Mouse (Mus musculus) lung, postnatal 10 days (tissue): Measurements from ENCODE around the gene Rab40c.
A peak's percentile ranks its signal among the peaks of the same experiment; 100 is the strongest.

Experiments used
- DNase-seq: peaks from one replicate; pipeline ENCODE4 v3.0.0; 2021

The Rab40c gene

GRCm38 (mm10) chr17:25945517-25946155 is 26.1 kb upstream of the Rab40c start:
- no peak for DNase-seq

GRCm38 (mm10) chr17:25944366-25945163 is 25.0 kb upstream of the Rab40c start, which contains the start of the genes Pigq and Nhlrc4:
Gene Pigq (minus strand): TSS chr17:25944936.
Gene Nhlrc4 (minus strand): TSS chr17:25944961.
- DNase-seq: no peak

- DNase-seq: no peak
Measured at GRCm38 (mm10) chr17:25943769-25944168, 24.2 kb upstream of the Rab40c start.

- no peak for DNase-seq
Measured at GRCm38 (mm10) chr17:25943221-25943620, 23.7 kb upstream of the Rab40c start.

GRCm38 (mm10) chr17:25942597-25943151 is 23.1 kb upstream of the Rab40c start:
- no peak for DNase-seq

GRCm38 (mm10) chr17:25941511-25942241 is 22.1 kb upstream of the Rab40c start:
- DNase-seq: peak; percentile 87

GRCm38 (mm10) chr17:25934526-25934925 is 15.0 kb upstream of the Rab40c start:
- no peak for DNase-seq

GRCm38 (mm10) chr17:25925348-25925747 is 5.8 kb upstream of the Rab40c start:
- DNase-seq: no peak

- DNase-seq: peak; percentile 15
Measured at GRCm38 (mm10) chr17:25922120-25922519, 2.6 kb upstream of the Rab40c start.

- DNase-seq: peak; percentile 100
Measured at GRCm38 (mm10) chr17:25919786-25920642, 487 bp upstream of the Rab40c start.

GRCm38 (mm10) chr17:25918037-25918750 is 1.3 kb downstream of the Rab40c start:
- no peak for DNase-seq

- no peak for DNase-seq
Measured at GRCm38 (mm10) chr17:25916931-25917647, 2.4 kb downstream of the Rab40c start.

- DNase-seq: no peak
Measured at GRCm38 (mm10) chr17:25914295-25914694, 5.2 kb downstream of the Rab40c start.

GRCm38 (mm10) chr17:25913877-25914275 is 5.7 kb downstream of the Rab40c start:
- DNase-seq: peak; percentile 32

GRCm38 (mm10) chr17:25913186-25913876 is 6.2 kb downstream of the Rab40c start:
- peak; percentile 33 for DNase-seq

- DNase-seq: peak; percentile 14
Measured at GRCm38 (mm10) chr17:25911816-25912215, 7.7 kb downstream of the Rab40c start.

- no peak for DNase-seq
Measured at GRCm38 (mm10) chr17:25907640-25908039, 11.9 kb downstream of the Rab40c start.

GRCm38 (mm10) chr17:25903061-25903460 is 16.5 kb downstream of the Rab40c start:
- DNase-seq: no peak

- no peak for DNase-seq
Measured at GRCm38 (mm10) chr17:25900193-25900592, 19.3 kb downstream of the Rab40c start.

GRCm38 (mm10) chr17:25895891-25896290 is 23.6 kb downstream of the Rab40c start:
- DNase-seq: no peak
